Mouse (Mus musculus) C2C12 (cell line): ENCODE measurements around the gene Morn1. TPM values are rescaled to one million over a fixed set of nuclear protein-coding genes. Genes with fewer than 3 reads are reported as not detected.

Experiments used
- H3K27me3 ChIP-seq: one replicate; pipeline ENCODE4 v1.6.1; 2011; ENCODE audit not compliant: control insufficient read depth, insufficient read depth, insufficient read length
- H3K36me3 ChIP-seq: one replicate; pipeline ENCODE4 v1.6.1; 2011; ENCODE audit not compliant: control insufficient read depth, insufficient read depth
- H3K4me3 ChIP-seq: one replicate; pipeline ENCODE4 v1.5.1; 2011; ENCODE audit warnings: mild to moderate bottlenecking, control low read depth; ENCODE audit not compliant: poor library complexity, insufficient read depth, severe bottlenecking
- H3K79me2 ChIP-seq: one replicate; pipeline ENCODE4 v1.6.1; 2011; ENCODE audit not compliant: control insufficient read depth, insufficient read depth
- H3K79me3 ChIP-seq: one replicate; pipeline ENCODE4 v1.6.1; 2011; ENCODE audit warnings: low read depth, control low read depth
- H3ac ChIP-seq: one replicate; pipeline ENCODE3; 2011; ENCODE audit warnings: low read depth; ENCODE audit not compliant: control insufficient read depth, insufficient read length
- CEBPB ChIP-seq: IDR thresholded peaks from one replicate; pipeline ENCODE4 v1.6.1; 2011; ENCODE audit warnings: low read depth, mild to moderate bottlenecking, control low read depth, moderate library complexity
- CTCF ChIP-seq: IDR thresholded peaks from one replicate; pipeline ENCODE4 v1.5.1; 2011; ENCODE audit not compliant: control insufficient read depth, insufficient read depth, insufficient read length
- FOSL1 ChIP-seq: IDR thresholded peaks from one replicate; pipeline ENCODE4 v1.8.0; 2011; ENCODE audit warnings: mild to moderate bottlenecking, low read length; ENCODE audit not compliant: poor library complexity, insufficient read depth, severe bottlenecking
- MAX ChIP-seq: IDR thresholded peaks from one replicate; pipeline ENCODE4 v1.6.1; 2011; ENCODE audit warnings: mild to moderate bottlenecking, control low read depth
- MYOD1 ChIP-seq: IDR thresholded peaks from one replicate; pipeline ENCODE4 v1.6.1; 2011; ENCODE audit warnings: low read depth; ENCODE audit not compliant: control insufficient read depth, insufficient read length
- MYOG ChIP-seq: IDR thresholded peaks from one replicate; pipeline ENCODE4 v1.6.1; 2011; ENCODE audit not compliant: control insufficient read depth, insufficient read length; ENCODE audit errors: extremely low read depth
- USF1 ChIP-seq: IDR thresholded peaks from one replicate; pipeline ENCODE4 v1.6.1; 2011; ENCODE audit warnings: low read depth, mild to moderate bottlenecking, control low read depth, moderate library complexity
- polyA plus RNA-seq: library from polyadenylated mRNA; unstranded; fragments of >200 nt; fragmentation: generic; extraction: Trizol; gene quantifications from one replicate; pipeline ENCODE4 v1.2.1, GENCODE M21; 2012; ENCODE audit warnings: missing spikeins

Gene Morn1
- polyA plus RNA-seq, 1 experiment, result 1.2 TPM

DNA sequence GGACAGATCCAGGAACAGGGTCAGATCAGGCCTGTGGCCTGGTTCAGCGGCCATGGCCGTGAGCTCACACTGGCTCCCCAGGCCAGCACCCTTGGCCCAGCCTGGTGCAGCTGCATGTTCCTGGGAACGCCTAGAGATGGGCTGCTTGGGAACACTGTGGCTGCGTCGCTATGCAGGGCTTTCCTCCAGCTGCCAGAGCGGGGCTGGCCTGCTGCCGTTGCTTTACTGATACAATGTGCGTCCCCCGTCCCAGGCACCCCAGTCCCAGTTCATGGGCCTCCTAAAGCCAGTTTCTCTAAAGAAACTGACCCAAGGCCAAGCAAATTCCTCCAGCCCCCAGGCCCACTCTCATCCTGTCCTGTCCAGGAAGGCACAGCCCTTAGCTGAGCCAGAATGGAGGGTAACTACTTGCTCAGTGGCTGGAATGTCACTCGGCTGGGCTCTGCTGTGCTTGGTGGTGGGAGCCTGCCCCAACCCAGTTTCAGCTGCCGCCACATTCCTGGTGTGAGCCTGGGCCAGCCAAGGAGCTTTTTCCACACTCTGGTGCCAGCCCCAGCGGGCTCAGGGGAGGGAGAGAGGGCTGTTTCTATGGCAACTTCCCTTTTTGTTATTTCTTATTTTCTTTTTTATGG, 57.6 kb downstream of the Morn1 start:
- Histone ChIP-seq H3K79me2 (no peaks in the 10 kb centered on the region), H3ac (no peak overlapping the region), H3K4me3 (no peak overlapping the region), H3K27me3 (no peaks in the 10 kb centered on the region), H3K36me3 (no peaks in the 10 kb centered on the region), H3K79me3 (no peaks in the 10 kb centered on the region)
- TF ChIP-seq MYOG (no peak), CEBPB (no peak)

DNA sequence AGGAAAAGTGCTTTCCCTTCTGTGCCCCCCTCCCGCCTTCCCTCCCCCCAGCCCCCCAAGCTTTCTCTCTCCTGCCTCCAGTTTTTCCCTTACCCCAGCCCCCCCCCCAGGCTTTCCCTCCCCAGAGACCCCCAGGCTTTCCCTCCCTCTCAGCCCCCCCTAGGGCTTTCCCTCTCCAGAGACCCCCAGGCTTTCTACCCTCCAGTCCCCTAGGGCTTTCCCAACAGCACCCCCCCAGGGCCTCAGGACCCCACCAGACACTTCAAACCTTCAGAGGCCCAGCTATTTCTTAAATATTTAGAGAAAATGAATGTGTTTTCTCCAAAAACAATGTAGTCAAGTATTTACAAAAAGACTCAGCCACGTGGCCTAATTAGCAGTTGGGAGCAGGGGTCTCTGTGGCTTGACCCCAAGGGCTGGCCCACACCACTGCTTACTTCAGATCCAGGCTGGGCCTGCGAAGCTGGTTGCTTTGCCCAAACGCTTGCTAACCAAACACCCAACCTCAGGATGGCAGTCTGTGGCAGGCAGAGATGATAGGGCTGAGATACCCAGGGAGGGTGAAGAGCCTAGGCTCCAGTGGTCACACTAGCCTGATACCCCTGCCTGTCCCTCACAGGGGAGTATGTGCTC, 58.3 kb downstream of the Morn1 start:
- H3K79me3 ChIP-seq, result no peaks in the 10 kb centered on the region
- H3K79me2 ChIP-seq, result no peaks in the 10 kb centered on the region
- no peaks in the 10 kb centered on the region for H3K36me3 ChIP-seq
- TF ChIP-seq USF1, result no peak
- TF ChIP-seq CTCF, result no peak
- no peak for TF ChIP-seq CEBPB
- TF ChIP-seq FOSL1, result no peak
- TF ChIP-seq MAX, result no peak
- no peak for TF ChIP-seq MYOD1
- TF ChIP-seq MYOG, result no peak
- H3K27me3 ChIP-seq, result no peaks in the 10 kb centered on the region
- no peak overlapping the region for H3ac ChIP-seq
- no peak overlapping the region for H3K4me3 ChIP-seq

- Histone ChIP-seq H3K27me3 (no peaks in the 10 kb centered on the region), H3K4me3 (no peak overlapping the region), H3K36me3 (no peaks in the 10 kb centered on the region), H3K79me2 (no peaks in the 10 kb centered on the region), H3K79me3 (no peaks in the 10 kb centered on the region), H3ac (no peak overlapping the region)
- TF ChIP-seq CEBPB, result no peak
- TF ChIP-seq FOSL1, result no peak
- TF ChIP-seq USF1, result no peak
- TF ChIP-seq MYOG, result no peak
- TF ChIP-seq MAX, result no peak
- TF ChIP-seq MYOD1, result peak; percentile 77
Measured at GRCm38 (mm10) chr4:155146107-155146823, 59.9 kb downstream of the Morn1 start.

- H3ac ChIP-seq, result no peak overlapping the region
- peaks cover 11% of the 10 kb centered on the region for H3K79me2 ChIP-seq
- TF ChIP-seq MYOG, result no peak
- TF ChIP-seq CEBPB, result no peak
- no peak for TF ChIP-seq CTCF
- TF ChIP-seq FOSL1, result no peak
- TF ChIP-seq USF1, result no peak
- no peak for TF ChIP-seq MYOD1
- no peak for TF ChIP-seq MAX
- no peaks in the 10 kb centered on the region for H3K79me3 ChIP-seq
- H3K27me3 ChIP-seq, result no peaks in the 10 kb centered on the region
- no peak overlapping the region for H3K4me3 ChIP-seq
- peaks cover under 1% of the 10 kb centered on the region for H3K36me3 ChIP-seq
Measured at GRCm38 (mm10) chr4:155148453-155148852, 62.1 kb downstream of the Morn1 start.

DNA sequence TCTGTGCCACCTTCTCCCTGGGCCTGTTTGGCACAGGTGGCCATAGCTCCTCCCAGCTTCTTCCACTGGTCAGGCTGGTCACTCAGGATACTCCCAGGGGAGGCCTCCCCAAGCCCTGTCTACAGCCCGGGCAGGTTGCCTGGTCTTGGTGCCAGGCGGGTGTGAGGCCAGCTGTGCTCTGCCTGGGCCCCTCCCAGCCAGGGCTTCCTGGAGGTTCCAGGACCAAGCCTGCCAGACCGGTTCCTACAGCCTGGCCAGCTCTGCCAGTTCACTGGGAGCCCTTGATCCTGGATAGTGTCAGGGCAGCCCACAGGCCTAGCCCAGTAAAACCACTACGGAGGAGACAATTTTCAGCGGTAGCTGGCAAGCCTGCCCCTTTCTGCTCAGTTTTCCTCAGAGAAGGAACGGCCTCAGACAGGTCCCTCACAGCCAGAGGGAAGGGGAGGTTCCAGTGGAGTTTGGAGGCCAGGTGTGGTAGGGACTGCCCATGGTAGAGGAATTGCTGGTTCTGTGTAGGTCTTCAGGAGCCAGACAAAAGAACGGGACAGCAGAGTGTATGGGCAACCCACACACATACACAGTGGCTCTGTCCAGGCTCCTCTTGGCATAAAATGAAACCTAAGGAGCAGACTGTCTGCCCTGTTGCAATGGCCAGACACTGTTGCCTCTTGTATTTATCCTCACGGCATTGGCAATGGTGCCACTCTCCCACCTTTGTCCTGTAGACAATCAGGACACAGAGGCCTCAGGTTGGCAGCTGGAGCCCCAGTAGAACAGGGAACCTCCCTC, 62.7 kb downstream of the Morn1 start:
- TF ChIP-seq MYOG (no peak), USF1 (no peak), FOSL1 (no peak), MYOD1 (no peak), MAX (no peak), CEBPB (no peak), CTCF (no peak)
- Histone ChIP-seq H3K79me2 (peaks cover 11% of the 10 kb centered on the region), H3K36me3 (peaks cover 4% of the 10 kb centered on the region), H3K27me3 (no peaks in the 10 kb centered on the region), H3K79me3 (peaks cover 2% of the 10 kb centered on the region), H3ac (no peak overlapping the region), H3K4me3 (no peak overlapping the region)
